Comparison of ENCODE assay signal across 12 mouse cellular contexts in genomic region chr13:113262822-113263221, GRCm38 (mm10). TPM values are rescaled to one million over a fixed set of nuclear protein-coding genes. Genes with fewer than 3 reads are reported as not detected.
DNase-seq lines count a peak whose midpoint lies in the region; ATAC-seq lines count a peak whose summit lies in the region.
"Had no signal": no experiment of that assay in that cellular context is flagged by ENCODE, and none has a peak within 500 bp of the region (broad histone marks: within the 10 kb centered on the region; RNA-seq: fewer than 3 reads in every experiment).

No protein-coding gene starts in this region.

- peak; percentile 30; the same call in 1 of the 2 replicates for ATAC-seq in hindbrain, embryonic 15.5 days (ENCODE audit: low FRiP score, low read depth)
- no peak for ATAC-seq in hindbrain, embryonic 13.5 days (ENCODE audit: low FRiP score)

- no peaks in the 10 kb centered on the region for H3K27me3 ChIP-seq in hindbrain, embryonic 15.5 days
- H3K27me3 ChIP-seq in hindbrain, embryonic 13.5 days, result no peaks in the 10 kb centered on the region
- H3K27me3 ChIP-seq: embryonic facial prominence, embryonic 13.5 days had no signal

- H3K9me3 ChIP-seq in hindbrain, embryonic 15.5 days, result no peaks in the 10 kb centered on the region
- no peaks in the 10 kb centered on the region for H3K9me3 ChIP-seq in hindbrain, embryonic 13.5 days
- H3K9me3 ChIP-seq: embryonic facial prominence, embryonic 13.5 days had no signal

- H3K4me1 ChIP-seq in hindbrain, embryonic 15.5 days (replicated peaks), result no peaks in the 10 kb centered on the region
- no peaks in the 10 kb centered on the region for H3K4me1 ChIP-seq in hindbrain, embryonic 13.5 days (replicated peaks)
- H3K4me1 ChIP-seq: embryonic facial prominence, embryonic 13.5 days had no signal

- H3K36me3 ChIP-seq in hindbrain, embryonic 15.5 days, result no peaks in the 10 kb centered on the region
- no peaks in the 10 kb centered on the region for H3K36me3 ChIP-seq in hindbrain, embryonic 13.5 days
- H3K36me3 ChIP-seq: embryonic facial prominence, embryonic 13.5 days had no signal

- DNase-seq in 416B (ENCODE audit: low read depth) (peak; percentile 8), NIH3T3 (ENCODE audit: low read depth) (peak; percentile 84)
- peak; percentile 56 to 58 for DNase-seq in left cerebral cortex, postnatal 10 days (ENCODE audit: extremely low spot score in 1 of 2, low spot score in 2 of 2)
- no peak for DNase-seq in thymus, adult 18-20 months
- DNase-seq in adrenal gland, adult (ENCODE audit: inconsistent age in 2 of 2, low spot score in 1 of 2), result no peak
- DNase-seq: kidney, postnatal 25 days; thymus, postnatal 25 days had no signal

- H3K9ac ChIP-seq in hindbrain, embryonic 15.5 days, result no peak overlapping the region
- H3K9ac ChIP-seq in hindbrain, embryonic 13.5 days, result no peak overlapping the region
- H3K9ac ChIP-seq: embryonic facial prominence, embryonic 13.5 days; liver, embryonic 14.5 days had no signal

- H3K4me3 ChIP-seq in hindbrain, embryonic 15.5 days, result no peak overlapping the region
- no peak overlapping the region for H3K4me3 ChIP-seq in hindbrain, embryonic 13.5 days
- H3K4me3 ChIP-seq: embryonic facial prominence, embryonic 13.5 days had no signal

- WGBS in hindbrain, embryonic 15.5 days, result 67% methylated on average over 12 of the region's 12 CpGs
- 72% methylated on average over 12 of the region's 12 CpGs for WGBS in hindbrain, embryonic 13.5 days

- no peak overlapping the region; the same call in 1 of the 2 replicates for H3K27ac ChIP-seq in hindbrain, embryonic 15.5 days (replicated peaks)
- H3K27ac ChIP-seq in hindbrain, embryonic 13.5 days, result no peak overlapping the region
- H3K27ac ChIP-seq: embryonic facial prominence, embryonic 13.5 days; liver, embryonic 14.5 days had no signal

- peak overlapping the region; percentile 14; the same call in 1 of the 2 replicates for H3K4me2 ChIP-seq in hindbrain, embryonic 15.5 days
- H3K4me2 ChIP-seq in hindbrain, embryonic 13.5 days, result no peak overlapping the region
- H3K4me2 ChIP-seq: embryonic facial prominence, embryonic 13.5 days had no signal

- intact Hi-C loops in left cerebral cortex, postnatal 10 days (cut with DNase I), result no loop called here

RNA-seq across cellular contexts. Expression of gene BC067074, which starts 30.1 kb away (rescaled TPM):
- polyA plus RNA-seq in hindbrain, embryonic 15.5 days (2015; fragmentation: Nextera tagmentation; extraction: Ambion mirVana), result 1.1 TPM in 2 replicates
- 0.92 and 0.96 TPM in 2 replicates for polyA plus RNA-seq in hindbrain, embryonic 13.5 days (2015; fragmentation: Nextera tagmentation; extraction: Ambion mirVana)
- 1 to 10 TPM; 1.3 to 1.4 TPM for total RNA-seq in left cerebral cortex, postnatal 10 days (2021)

RNA-seq across cellular contexts. Expression of gene Gzmk, which starts 37.1 kb away (rescaled TPM):
- 0.12 and 0.16 TPM in 2 replicates for polyA plus RNA-seq in hindbrain, embryonic 15.5 days (2015; fragmentation: Nextera tagmentation; extraction: Ambion mirVana)
- polyA plus RNA-seq in hindbrain, embryonic 13.5 days (2015; fragmentation: Nextera tagmentation; extraction: Ambion mirVana), result not detected in 2 replicates
- under 1 TPM in 1 of 2 experiments, not detected in 1; 0.26 TPM for total RNA-seq in left cerebral cortex, postnatal 10 days (2021)
- total RNA-seq: heart, adult 8-10 months had no signal
- polyA plus RNA-seq: embryonic facial prominence, embryonic 13.5 days; liver, embryonic 14.5 days had no signal

RNA-seq across cellular contexts. Expression of gene Esm1, which starts 53.4 kb away (rescaled TPM):
- 1.4 and 2.0 TPM in 2 replicates for polyA plus RNA-seq in hindbrain, embryonic 15.5 days (2015; fragmentation: Nextera tagmentation; extraction: Ambion mirVana)
- polyA plus RNA-seq in hindbrain, embryonic 13.5 days (2015; fragmentation: Nextera tagmentation; extraction: Ambion mirVana), result 1.5 and 1.8 TPM in 2 replicates
- under 1 TPM; 0.84 to 0.87 TPM for total RNA-seq in left cerebral cortex, postnatal 10 days (2021)

Comparison
In these comparisons a context has a peak if more than half of its experiments do, and no peak if none do; other contexts are left out.
1. DNase-seq: peak in 416B (single experiment), NIH3T3 (single experiment) and left cerebral cortex, postnatal 10 days (2 of 2); none in thymus, adult 18-20 months (0 of 2) and adrenal gland, adult (0 of 2).